Mouse (Mus musculus): ENCODE data around the gene Gpr132.

GRCm38 (mm10) chr12:112835046-112835445 lies 33.0 kb downstream of the Gpr132 start:
- TF ChIP-seq GATA1 (IDR thresholded peaks at IDR 0.05; ENCODE audit: borderline replicate concordance, low read length): no peak
- TF ChIP-seq FLI1 (IDR thresholded peaks at IDR 0.05; ENCODE audit: low read length): no peak
